Mouse (Mus musculus): Measurements from ENCODE around the gene St3gal5. TPM values are rescaled to one million over a fixed set of nuclear protein-coding genes. Genes with fewer than 3 reads are reported as not detected.
"Not testable (repeated sequence)": the region's sequence is repeated elsewhere in the genome, so short reads cannot be mapped to it uniquely, and the experiment has no call there.

St3gal5 gene
- polyA plus RNA-seq (2012; rRNA removed) = 26.7 and 28.3 TPM in 2 replicates

GRCm38 (mm10) chr6:72097181-72097995 is at the start of gene St3gal5:
St3gal5 (plus strand) TSS chr6:72097592.
- 1% methylated on average over 79 of the region's 81 CpGs for WGBS
- DNase-seq = peak; percentile 87

GRCm38 (mm10) chr6:72048643-72049042 is 48.7 kb upstream of the St3gal5 start:
- Histone ChIP-seq H3K4me1 (ENCODE audit: control insufficient read depth, insufficient read depth, low read length) (peaks cover 5% of the 10 kb centered on the region), H3K4me3 (replicated peaks; ENCODE audit: extremely low read depth, low read depth, low read length) (no peak overlapping the region)
- WGBS = 91% methylated on average over 5 of the region's 5 CpGs
- TF ChIP-seq CTCF (IDR thresholded peaks at IDR 0.05; ENCODE audit: insufficient read depth, low read length) (no peak), POLR2A (IDR thresholded peaks at IDR 0.05; ENCODE audit: borderline replicate concordance, extremely low read depth, low read depth, low read length) (no peak)
- DNase-seq = no peak

More at GRCm38 (mm10) chr6:72097181-72097995, at the start of gene St3gal5:
- Histone ChIP-seq H3K4me3 (replicated peaks; ENCODE audit: extremely low read depth, low read depth, low read length) (peak within 1 kb of the TSS; percentile 92), H3K4me1 (ENCODE audit: control insufficient read depth, insufficient read depth, low read length) (peaks cover 11% of the 10 kb centered on the region)
- TF ChIP-seq CTCF (IDR thresholded peaks at IDR 0.05; ENCODE audit: insufficient read depth, low read length) = no peak
- TF ChIP-seq POLR2A (IDR thresholded peaks at IDR 0.05; ENCODE audit: borderline replicate concordance, extremely low read depth, low read depth, low read length) = peak; percentile 37; the same call in 1 of the 2 replicates

GRCm38 (mm10) chr6:72049941-72050340 is 47.5 kb upstream of the St3gal5 start:
- WGBS = 77% methylated on average over 6 of the region's 6 CpGs
- TF ChIP-seq CTCF (IDR thresholded peaks at IDR 0.05; ENCODE audit: insufficient read depth, low read length) = no peak
- TF ChIP-seq POLR2A (IDR thresholded peaks at IDR 0.05; ENCODE audit: borderline replicate concordance, extremely low read depth, low read depth, low read length) = no peak
- no peak for DNase-seq

GRCm38 (mm10) chr6:72050827-72051226 is 46.6 kb upstream of the St3gal5 start:
- 36% methylated on average over 7 of the region's 7 CpGs for WGBS

More at GRCm38 (mm10) chr6:72049941-72050340, 47.5 kb upstream of the St3gal5 start:
- Histone ChIP-seq H3K4me3 (replicated peaks; ENCODE audit: extremely low read depth, low read depth, low read length) (no peak overlapping the region), H3K4me1 (ENCODE audit: control insufficient read depth, insufficient read depth, low read length) (peaks cover 5% of the 10 kb centered on the region)

GRCm38 (mm10) chr6:72051247-72051646 is 46.1 kb upstream of the St3gal5 start:
- Histone ChIP-seq H3K4me1 (ENCODE audit: control insufficient read depth, insufficient read depth, low read length) (peaks cover 5% of the 10 kb centered on the region), H3K4me3 (replicated peaks; ENCODE audit: extremely low read depth, low read depth, low read length) (no peak overlapping the region)
- DNase-seq = no peak
- TF ChIP-seq POLR2A (IDR thresholded peaks at IDR 0.05; ENCODE audit: borderline replicate concordance, extremely low read depth, low read depth, low read length) (no peak), CTCF (IDR thresholded peaks at IDR 0.05; ENCODE audit: insufficient read depth, low read length) (no peak)
- WGBS = 46% methylated on average over 2 of the region's 2 CpGs

More at GRCm38 (mm10) chr6:72050827-72051226, 46.6 kb upstream of the St3gal5 start:
- peaks cover 5% of the 10 kb centered on the region for H3K4me1 ChIP-seq (ENCODE audit: control insufficient read depth, insufficient read depth, low read length)
- no peak for TF ChIP-seq CTCF (IDR thresholded peaks at IDR 0.05; ENCODE audit: insufficient read depth, low read length)
- no peak for TF ChIP-seq POLR2A (IDR thresholded peaks at IDR 0.05; ENCODE audit: borderline replicate concordance, extremely low read depth, low read depth, low read length)
- no peak overlapping the region for H3K4me3 ChIP-seq (replicated peaks; ENCODE audit: extremely low read depth, low read depth, low read length)
- DNase-seq = no peak

GRCm38 (mm10) chr6:72051757-72052156 is 45.6 kb upstream of the St3gal5 start:
- TF ChIP-seq CTCF (IDR thresholded peaks at IDR 0.05; ENCODE audit: insufficient read depth, low read length) (no peak), POLR2A (IDR thresholded peaks at IDR 0.05; ENCODE audit: borderline replicate concordance, extremely low read depth, low read depth, low read length) (no peak)
- no peak for DNase-seq
- Histone ChIP-seq H3K4me1 (ENCODE audit: control insufficient read depth, insufficient read depth, low read length) (peaks cover 5% of the 10 kb centered on the region), H3K4me3 (replicated peaks; ENCODE audit: extremely low read depth, low read depth, low read length) (no peak overlapping the region)
- WGBS = 31% methylated on average over 6 of the region's 6 CpGs

- DNase-seq = no peak
- H3K4me1 ChIP-seq (ENCODE audit: control insufficient read depth, insufficient read depth, low read length) = no peaks in the 10 kb centered on the region
- H3K4me3 ChIP-seq (replicated peaks; ENCODE audit: extremely low read depth, low read depth, low read length) = no peak overlapping the region
- TF ChIP-seq CTCF (IDR thresholded peaks at IDR 0.05; ENCODE audit: insufficient read depth, low read length) = no peak
- TF ChIP-seq POLR2A (IDR thresholded peaks at IDR 0.05; ENCODE audit: borderline replicate concordance, extremely low read depth, low read depth, low read length) = no peak
- 76% methylated on average over 2 of the region's 2 CpGs for WGBS
Observed at GRCm38 (mm10) chr6:72056548-72056947, 40.8 kb upstream of the St3gal5 start.

- TF ChIP-seq POLR2A (IDR thresholded peaks at IDR 0.05; ENCODE audit: borderline replicate concordance, extremely low read depth, low read depth, low read length) (no peak), CTCF (IDR thresholded peaks at IDR 0.05; ENCODE audit: insufficient read depth, low read length) (no peak)
- Histone ChIP-seq H3K4me3 (replicated peaks; ENCODE audit: extremely low read depth, low read depth, low read length) (no peak overlapping the region), H3K4me1 (ENCODE audit: control insufficient read depth, insufficient read depth, low read length) (no peaks in the 10 kb centered on the region)
- no peak for DNase-seq
- WGBS = 92% methylated on average over 9 of the region's 9 CpGs
Observed at GRCm38 (mm10) chr6:72058398-72058889, 38.9 kb upstream of the St3gal5 start.

- H3K4me3 ChIP-seq (replicated peaks; ENCODE audit: extremely low read depth, low read depth, low read length); DNase-seq; H3K4me1 ChIP-seq (ENCODE audit: control insufficient read depth, insufficient read depth, low read length): not testable (repeated sequence)
- 54% methylated on average over 10 of the region's 10 CpGs for WGBS
Observed at GRCm38 (mm10) chr6:72060677-72061076, 36.7 kb upstream of the St3gal5 start.

- TF ChIP-seq CTCF (IDR thresholded peaks at IDR 0.05; ENCODE audit: insufficient read depth, low read length) = no peak
- no peak for TF ChIP-seq POLR2A (IDR thresholded peaks at IDR 0.05; ENCODE audit: borderline replicate concordance, extremely low read depth, low read depth, low read length)
- DNase-seq = no peak
- 80% methylated on average over 6 of the region's 6 CpGs for WGBS
Observed at GRCm38 (mm10) chr6:72063718-72064117, 33.7 kb upstream of the St3gal5 start.

More at GRCm38 (mm10) chr6:72063718-72064117, 33.7 kb upstream of the St3gal5 start:
- Histone ChIP-seq H3K4me1 (ENCODE audit: control insufficient read depth, insufficient read depth, low read length) (no peaks in the 10 kb centered on the region), H3K4me3 (replicated peaks; ENCODE audit: extremely low read depth, low read depth, low read length) (no peak overlapping the region)
